Mouse (Mus musculus) thymus, adult 2 months (tissue): ENCODE measurements around the gene D6Wsu163e.

Experiments used
- CTCF ChIP-seq: fragments of 200-500 bp; IDR thresholded peaks from 2 replicates; pipeline ENCODE4 v1.5.1; 2012; ENCODE audit warnings: mild to moderate bottlenecking, control low read depth, low read length, moderate library complexity, borderline replicate concordance; ENCODE audit not compliant: control insufficient read depth, poor library complexity, insufficient read depth; ENCODE audit errors: extremely low read depth
- POLR2A ChIP-seq: fragments of 200-500 bp; IDR thresholded peaks from 2 replicates; pipeline ENCODE4 v1.6.1; 2012; ENCODE audit warnings: mild to moderate bottlenecking, low read length, control low read depth, moderate library complexity; ENCODE audit not compliant: control insufficient read depth, poor library complexity, insufficient read depth; ENCODE audit errors: extremely low read depth

GRCm38 (mm10) chr6:126907876-126908275 lies 31.9 kb upstream of the D6Wsu163e start:
- TF ChIP-seq POLR2A (no peak), CTCF (no peak)
